Mouse (Mus musculus) right cerebral cortex, adult 2 months (tissue): ENCODE results near the gene Uckl1.

Experiments used
- DNase-seq, 2 experiments: peaks; one replicate each; pipeline ENCODE4 v3.0.0; 2021 to 2022; ENCODE audit warnings: low spot score in 2 of 2

Gene Uckl1

GRCm38 (mm10) chr2:181520118-181520935 is 64.4 kb downstream of the Uckl1 start, which contains the start of gene Dnajc5:
Dnajc5 (plus strand) TSS chr2:181520485.
- peak; percentile 97 to 99 for DNase-seq

- no peak for DNase-seq
Observed at GRCm38 (mm10) chr2:181519201-181519600, 65.5 kb downstream of the Uckl1 start.
